Mouse (Mus musculus) monocyte, adult 2 months (primary cell): ENCODE measurements around the gene Nek1.

Experiments
- DNase-seq, 2 experiments: peaks; one replicate each; pipeline ENCODE4 v3.0.0; 2022; ENCODE audit warnings: low spot score in 2 of 2, low read depth in 1 of 2

The Nek1 gene

DNA sequence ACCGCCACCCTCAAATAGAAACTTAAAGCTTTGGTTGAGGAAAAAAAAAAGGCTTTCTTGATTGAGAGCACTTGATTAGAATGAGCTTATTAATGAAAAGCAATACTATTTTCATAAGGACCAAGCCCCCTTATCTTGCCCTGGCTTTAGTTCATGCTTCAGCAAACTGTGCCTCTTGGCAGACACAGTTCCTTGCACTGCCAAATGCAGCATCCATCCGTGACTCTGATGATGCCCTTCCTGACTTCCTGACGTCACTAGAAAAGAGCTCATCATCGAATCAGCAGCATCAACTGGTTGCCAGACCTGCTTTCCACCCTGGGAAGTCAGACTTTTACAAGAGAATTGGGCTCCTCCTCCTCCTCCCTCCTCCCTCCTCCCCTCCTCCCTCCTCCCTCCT lies 157.6 kb downstream of the Nek1 start:
- no peak for DNase-seq

DNA sequence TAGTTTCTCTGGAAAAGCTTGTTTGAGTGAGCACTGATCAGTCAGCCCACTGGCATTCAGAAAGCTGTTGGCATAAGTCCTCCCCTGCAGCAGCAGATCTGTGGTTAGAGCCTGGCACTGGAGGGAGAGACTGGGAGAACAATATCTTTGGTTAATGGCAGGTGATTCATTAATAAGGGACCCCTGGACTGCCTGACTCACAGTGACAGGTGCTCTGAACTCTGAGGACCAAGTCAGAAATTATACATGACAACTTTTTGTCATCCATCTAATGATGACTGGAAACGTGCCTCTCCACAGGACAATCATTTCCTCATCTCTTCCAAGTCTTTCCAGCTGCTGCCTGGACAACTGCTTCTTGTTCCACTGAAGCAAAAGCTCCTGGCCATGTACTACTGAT lies 163.4 kb downstream of the Nek1 start:
- no peak for DNase-seq

DNA sequence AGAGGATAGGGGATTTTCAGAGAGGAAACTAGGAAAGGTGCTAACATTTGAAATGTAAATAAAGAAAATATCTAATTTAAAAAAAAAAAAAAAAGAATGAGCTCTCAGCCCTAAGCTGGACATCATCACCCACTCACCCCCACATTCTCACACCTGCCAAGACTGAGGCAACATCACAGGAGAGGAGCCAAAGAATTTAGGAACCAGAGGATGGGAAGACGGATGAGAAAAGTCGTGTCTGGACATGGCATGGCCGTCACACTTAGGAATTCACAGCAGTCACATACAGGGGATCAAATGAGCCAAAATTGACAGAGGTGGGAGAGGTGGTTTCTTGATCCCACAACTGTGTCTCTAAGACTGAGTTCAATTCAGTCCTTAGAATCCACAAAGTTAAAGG lies 165.5 kb downstream of the Nek1 start:
- no peak for DNase-seq

GRCm38 (mm10) chr8:61161461-61162185 lies 168.6 kb downstream of the Nek1 start:
- no peak for DNase-seq

DNA sequence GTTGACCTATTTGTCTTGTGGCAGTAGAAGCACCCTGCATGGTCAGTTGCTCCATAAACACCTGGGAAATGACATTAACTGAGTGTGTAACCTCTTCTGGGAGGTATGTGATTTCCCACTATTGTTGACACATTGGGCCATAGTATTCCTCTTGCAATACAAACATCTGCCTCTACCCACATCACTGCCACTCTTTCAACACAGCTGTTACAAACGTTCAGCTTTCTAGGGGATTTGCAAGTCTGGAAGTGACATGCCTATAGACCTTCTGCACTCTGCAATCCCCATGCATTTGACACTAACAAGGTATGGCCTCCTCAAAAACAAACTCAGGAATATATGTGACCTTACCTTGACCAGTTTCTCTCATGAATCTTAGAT lies 169.2 kb downstream of the Nek1 start:
- DNase-seq, result no peak

DNA sequence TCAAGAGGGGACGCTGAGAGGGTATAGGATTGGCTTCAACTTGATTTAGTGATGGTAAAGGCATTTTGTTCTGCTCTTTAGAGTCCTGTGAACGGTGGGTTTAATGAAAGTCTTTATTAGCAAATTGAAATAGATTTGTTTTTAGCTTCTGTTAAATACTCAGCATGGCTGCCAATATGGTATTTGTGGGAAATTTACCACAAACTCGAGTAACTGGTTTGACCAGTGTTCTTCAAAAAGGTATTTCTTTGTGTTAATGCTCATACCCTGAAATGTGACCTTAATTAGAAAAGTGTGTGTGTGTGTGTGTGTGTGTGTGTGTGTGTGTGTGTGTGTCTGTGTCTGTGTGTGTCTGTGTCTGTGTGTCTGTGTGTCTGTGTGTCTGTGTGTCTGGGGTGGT lies 178.6 kb downstream of the Nek1 start:
- DNase-seq, result no peak

- no peak for DNase-seq
Measured at GRCm38 (mm10) chr8:61173921-61174492, 181.0 kb downstream of the Nek1 start.

GRCm38 (mm10) chr8:61175876-61176275 lies 182.9 kb downstream of the Nek1 start:
- no peak for DNase-seq

DNA sequence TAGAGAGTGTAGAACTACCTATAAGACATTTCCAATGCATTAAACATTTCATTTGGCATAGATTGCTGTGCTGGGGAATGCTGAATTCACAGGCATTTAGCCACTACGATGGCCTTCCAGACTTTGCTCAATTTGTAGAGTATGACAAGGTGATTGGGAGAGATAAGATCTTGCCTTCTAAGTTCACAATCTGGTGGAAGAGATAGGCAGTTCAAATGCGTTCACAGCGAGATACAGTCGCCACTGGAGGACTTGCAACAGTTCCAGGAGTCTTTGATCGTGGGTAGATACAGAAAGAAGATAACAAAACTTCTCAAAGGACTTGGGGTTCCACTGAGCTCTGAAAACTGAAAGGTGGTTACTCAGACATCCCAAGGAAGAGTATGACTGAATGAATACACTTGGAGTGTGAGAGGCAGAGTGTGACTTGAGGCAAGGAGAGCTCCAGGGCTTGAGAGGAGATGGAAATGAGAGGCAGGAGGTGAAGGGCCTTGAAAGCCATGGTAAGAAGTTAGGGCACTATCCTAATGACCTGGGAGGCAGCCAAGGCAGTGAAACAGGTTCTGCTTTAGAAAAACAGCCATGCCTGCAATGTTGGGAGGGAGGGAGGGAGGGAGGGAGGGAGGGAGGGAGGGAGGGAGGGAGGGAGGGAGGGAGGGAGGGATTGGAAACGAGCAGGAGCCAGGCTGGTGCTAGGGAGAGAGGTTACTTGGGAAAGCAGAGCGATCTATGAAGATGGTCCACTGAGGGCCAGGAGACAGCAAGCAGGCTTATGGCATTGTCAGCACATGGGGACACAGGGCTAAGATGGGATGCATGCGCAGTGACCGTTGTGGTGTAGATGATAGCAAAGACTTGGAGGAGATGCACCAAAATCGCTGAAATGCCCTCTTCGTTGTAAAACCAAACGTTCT lies 184.9 kb downstream of the Nek1 start:
- DNase-seq, result no peak

DNA sequence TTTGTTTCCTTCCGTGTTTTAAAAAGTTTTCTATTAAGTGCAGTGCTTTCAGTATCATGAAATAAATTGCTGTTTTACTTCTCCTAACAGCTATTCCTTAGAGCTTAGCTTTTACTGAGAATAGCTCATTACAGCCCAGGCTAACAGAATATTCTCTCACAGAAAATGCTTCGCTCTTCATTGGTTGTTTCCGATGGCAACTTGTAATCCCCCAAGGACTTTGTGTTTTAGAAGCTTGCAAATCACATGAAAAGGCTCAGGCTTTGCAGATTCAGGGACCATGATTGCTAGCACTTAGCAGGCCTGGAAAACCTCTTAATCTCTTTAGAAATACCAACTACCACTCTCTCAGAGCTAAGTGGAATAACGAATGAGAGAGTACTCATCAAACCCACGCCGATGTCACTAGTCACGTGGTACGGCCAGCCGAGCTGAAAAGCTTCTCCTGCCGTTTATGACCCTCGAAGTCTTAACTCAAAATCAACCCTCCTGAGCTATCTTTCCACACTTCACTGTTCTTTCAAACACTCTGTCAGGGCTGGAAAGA lies 185.7 kb downstream of the Nek1 start:
- DNase-seq, result no peak
